Mouse (Mus musculus) midbrain, embryonic 11.5 days (tissue): ENCODE results near the gene Phf3. TPM values are rescaled to one million over a fixed set of nuclear protein-coding genes. Genes with fewer than 3 reads are reported as not detected.

Source experiments
- ATAC-seq: fragments of 200-750 bp; cut with Nextera tagmentation; 2 replicates; pipeline ENCODE4 v1.8.0; 2017; ENCODE audit warnings: moderate TSS enrichment, moderate library complexity; ENCODE audit not compliant: low FRiP score
- DNase-seq: peaks from one replicate; pipeline ENCODE4 v3.0.0; 2015; ENCODE audit warnings: low spot score; ENCODE audit errors: missing footprints
- H3K27ac ChIP-seq: fragments of 300-500 bp; sonication (generic); 2 replicates; pipeline ENCODE4 v1.5.1; 2014; ENCODE audit warnings: low read depth, low read length
- H3K27me3 ChIP-seq: fragments of 300-500 bp; sonication (generic); 2 replicates; pipeline ENCODE4 v1.6.1; 2014; ENCODE audit warnings: mild to moderate bottlenecking, low read length, moderate library complexity, mixed read lengths; ENCODE audit not compliant: control insufficient read depth, insufficient read depth
- H3K36me3 ChIP-seq: fragments of 300-500 bp; sonication (generic); 2 replicates; pipeline ENCODE4 v1.6.1; 2014; ENCODE audit warnings: mild to moderate bottlenecking, low read length, moderate library complexity, mixed read lengths; ENCODE audit not compliant: control insufficient read depth, insufficient read depth
- H3K4me1 ChIP-seq: fragments of 300-500 bp; sonication (generic); 2 replicates; pipeline ENCODE4 v1.6.1; 2014; ENCODE audit warnings: low read length; ENCODE audit not compliant: control insufficient read depth, insufficient read depth
- H3K4me2 ChIP-seq: fragments of 300-500 bp; sonication (generic); 2 replicates; pipeline ENCODE4 v1.6.1; 2014; ENCODE audit warnings: mild to moderate bottlenecking, moderate library complexity
- H3K4me3 ChIP-seq: fragments of 300-500 bp; sonication (generic); 2 replicates; pipeline ENCODE4 v1.5.1; 2014; ENCODE audit warnings: low read depth, low read length
- H3K9ac ChIP-seq: fragments of 300-500 bp; sonication (generic); 2 replicates; pipeline ENCODE4 v1.6.1; 2014; ENCODE audit warnings: low read length
- H3K9me3 ChIP-seq: fragments of 300-500 bp; sonication (generic); 2 replicates; pipeline ENCODE4 v1.6.1; 2016; ENCODE audit warnings: low read length; ENCODE audit not compliant: control insufficient read depth
- WGBS: fragments of 180-500 bp; shearing (Covaris S2); extraction: QIAGEN DNeasy Blood & Tissue Kit; methylation state at CpG from one replicate; pipeline ENCODE4 v1.1.7; 2014; 5-methylcytosine and 5-hydroxymethylcytosine counted together
- polyA plus RNA-seq: library from polyadenylated mRNA; unstranded; fragments of >200 nt; fragmentation: Nextera tagmentation; extraction: Ambion mirVana; gene quantifications from 2 replicates; pipeline ENCODE4 v1.2.1, GENCODE M21; 2014

The Phf3 gene
- polyA plus RNA-seq, 1 experiment from 2014 or later, result 37.8 TPM

DNA sequence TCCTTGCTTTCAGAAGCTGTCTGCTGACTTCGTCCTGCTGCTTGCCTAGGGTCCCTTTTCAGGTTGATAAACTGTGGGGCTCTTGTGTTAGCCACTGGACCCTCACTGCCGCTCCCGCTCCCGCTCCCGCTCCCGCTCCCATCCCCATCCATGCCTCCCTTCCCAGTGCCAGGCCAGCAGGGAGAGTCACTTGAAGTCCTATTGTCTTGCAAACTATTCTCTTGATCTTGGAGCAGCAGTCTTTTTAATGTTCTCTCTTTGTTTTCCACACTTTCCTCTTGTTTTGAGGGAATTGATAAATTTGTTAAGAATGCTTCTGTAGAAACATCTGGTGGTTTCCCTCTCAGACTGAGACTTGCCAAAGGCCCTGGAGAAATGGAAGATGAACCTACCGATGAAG lies 68.8 kb downstream of the Phf3 start:
- Histone ChIP-seq H3K4me2 (no peak overlapping the region), H3K27me3 (no peaks in the 10 kb centered on the region), H3K36me3 (peaks cover 25% of the 10 kb centered on the region), H3K9ac (no peak overlapping the region), H3K4me1 (no peaks in the 10 kb centered on the region), H3K4me3 (no peak overlapping the region), H3K9me3 (no peaks in the 10 kb centered on the region), H3K27ac (no peak overlapping the region)
- DNase-seq (no peak), ATAC-seq (no peak)
- 81% methylated on average over 7 of the region's 7 CpGs for whole genome bisulfite sequencing

DNA sequence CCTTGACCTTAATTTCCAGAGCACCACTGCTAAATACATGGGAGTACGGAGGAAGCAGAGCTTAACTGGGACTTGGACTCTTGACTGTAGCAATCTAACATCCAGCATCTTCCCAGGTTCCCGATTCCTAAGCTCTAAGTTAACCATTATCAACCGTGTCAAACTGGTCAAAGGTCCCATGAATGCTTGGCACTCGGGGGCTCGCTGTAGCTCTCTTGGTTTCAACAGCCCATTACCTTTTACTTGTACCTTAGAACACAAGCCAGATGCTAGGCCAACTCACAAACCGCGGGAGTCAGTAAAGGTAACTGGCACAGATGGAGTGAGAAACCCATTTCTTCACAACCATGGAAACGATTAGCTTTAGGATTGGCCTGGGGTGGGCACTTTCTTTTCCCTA lies 71.8 kb downstream of the Phf3 start:
- ATAC-seq, result no peak
- WGBS, result 93% methylated on average over 8 of the region's 8 CpGs
- peaks cover 19% of the 10 kb centered on the region for H3K36me3 ChIP-seq

DNA sequence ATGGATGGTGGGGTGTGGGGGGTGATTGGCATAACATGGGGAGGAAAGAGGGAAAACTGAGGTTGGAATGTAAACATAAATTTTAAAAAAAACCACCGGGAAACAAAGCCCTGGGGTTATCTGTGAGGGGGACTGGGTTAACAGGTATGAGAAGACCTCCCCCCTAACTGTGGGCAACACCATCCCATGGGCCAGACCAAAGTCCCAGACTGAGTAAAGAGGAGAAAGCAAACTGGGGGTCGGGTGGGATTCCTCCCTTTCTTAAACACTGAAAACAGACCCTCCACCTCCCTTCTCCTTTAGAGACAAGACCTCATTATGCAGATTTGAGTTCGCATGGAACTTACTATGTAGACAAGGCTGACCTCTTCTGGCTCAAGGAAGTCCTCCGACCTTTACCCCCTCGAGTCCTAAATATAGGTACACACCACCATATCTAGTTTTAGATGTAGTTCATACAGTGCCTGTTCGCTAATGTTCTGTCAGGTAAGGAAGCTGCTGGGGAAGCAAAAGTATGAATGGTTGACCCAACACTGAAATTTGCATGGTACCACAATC lies 74.4 kb downstream of the Phf3 start:
- H3K27me3 ChIP-seq, result no peaks in the 10 kb centered on the region
- peak; percentile 43; the same call in 1 of the 2 replicates for ATAC-seq
- no peak overlapping the region for H3K9ac ChIP-seq
- no peak overlapping the region for H3K4me3 ChIP-seq
- WGBS, result 75% methylated on average over 6 of the region's 6 CpGs
- H3K9me3 ChIP-seq, result no peaks in the 10 kb centered on the region
- no peak overlapping the region for H3K4me2 ChIP-seq
- H3K36me3 ChIP-seq, result peaks cover 4% of the 10 kb centered on the region; the same call in 1 of the 2 replicates
- no peaks in the 10 kb centered on the region for H3K4me1 ChIP-seq
- DNase-seq, result no peak
- H3K27ac ChIP-seq, result no peak overlapping the region

More for the DNA sequence above, 71.8 kb downstream of the Phf3 start:
- H3K4me1 ChIP-seq, result no peaks in the 10 kb centered on the region
- no peaks in the 10 kb centered on the region for H3K27me3 ChIP-seq
- H3K27ac ChIP-seq, result no peak overlapping the region
- H3K9me3 ChIP-seq, result no peaks in the 10 kb centered on the region
- H3K4me3 ChIP-seq, result no peak overlapping the region
- DNase-seq, result no peak
- H3K4me2 ChIP-seq, result no peak overlapping the region
- no peak overlapping the region for H3K9ac ChIP-seq

DNA sequence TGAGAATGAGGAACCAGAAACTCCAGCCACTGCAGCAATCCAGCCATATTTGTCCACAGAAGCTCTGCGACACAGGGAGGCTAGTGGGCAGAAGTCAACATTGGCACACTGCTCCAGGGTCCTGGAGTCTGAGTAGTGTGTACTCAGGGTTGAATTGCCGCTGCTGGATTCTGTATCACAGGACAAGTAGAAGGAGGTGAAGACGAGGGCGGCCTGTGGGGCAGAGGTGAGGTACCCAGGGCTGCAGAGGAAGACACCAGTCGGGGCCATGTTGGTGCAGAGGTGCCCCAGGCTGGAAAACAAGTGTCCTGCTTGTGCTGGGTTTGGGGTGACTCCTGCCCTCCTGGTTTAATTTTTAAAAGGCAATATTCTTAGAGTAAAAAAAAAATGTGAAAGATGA lies 79.1 kb downstream of the Phf3 start:
- no peak overlapping the region for H3K9ac ChIP-seq
- no peaks in the 10 kb centered on the region for H3K36me3 ChIP-seq
- DNase-seq (no peak), ATAC-seq (no peak)
- H3K4me3 ChIP-seq, result no peak overlapping the region
- no peaks in the 10 kb centered on the region for H3K27me3 ChIP-seq
- H3K9me3 ChIP-seq, result no peaks in the 10 kb centered on the region
- H3K4me2 ChIP-seq, result no peak overlapping the region
- H3K27ac ChIP-seq, result no peak overlapping the region
- WGBS, result 89% methylated on average over 5 of the region's 5 CpGs
- no peaks in the 10 kb centered on the region for H3K4me1 ChIP-seq

DNA sequence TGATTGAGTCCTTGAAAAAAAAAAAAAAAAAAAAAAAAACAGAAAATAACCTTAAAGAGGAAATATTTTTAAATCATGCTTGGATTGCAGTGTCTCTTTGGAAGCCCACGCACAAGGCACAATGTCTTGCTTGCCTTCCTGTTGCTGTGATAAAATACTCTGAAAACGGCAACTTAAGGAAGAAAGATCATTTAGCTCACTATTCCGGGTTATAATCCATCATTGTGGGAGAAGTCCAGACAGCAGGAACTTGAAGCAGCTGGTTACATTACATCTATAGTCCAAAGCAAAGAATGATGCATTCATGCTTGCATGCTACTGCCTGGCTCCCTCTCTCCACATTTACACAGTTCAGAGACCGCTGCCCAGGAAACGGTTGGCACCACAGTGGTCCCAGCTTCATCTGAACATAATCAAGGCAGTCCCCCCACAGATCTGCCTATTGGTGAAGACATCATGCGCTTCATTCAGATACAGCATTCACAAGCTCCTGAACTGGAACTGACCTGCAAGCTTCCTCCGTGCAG lies 80.3 kb downstream of the Phf3 start:
- Histone ChIP-seq H3K9me3 (no peaks in the 10 kb centered on the region), H3K4me3 (no peak overlapping the region), H3K4me1 (no peaks in the 10 kb centered on the region), H3K4me2 (no peak overlapping the region), H3K27me3 (no peaks in the 10 kb centered on the region), H3K36me3 (no peaks in the 10 kb centered on the region), H3K9ac (no peak overlapping the region), H3K27ac (no peak overlapping the region)
- 91% methylated on average over 7 of the region's 7 CpGs for WGBS
- no peak for DNase-seq
- no peak for ATAC-seq

DNA sequence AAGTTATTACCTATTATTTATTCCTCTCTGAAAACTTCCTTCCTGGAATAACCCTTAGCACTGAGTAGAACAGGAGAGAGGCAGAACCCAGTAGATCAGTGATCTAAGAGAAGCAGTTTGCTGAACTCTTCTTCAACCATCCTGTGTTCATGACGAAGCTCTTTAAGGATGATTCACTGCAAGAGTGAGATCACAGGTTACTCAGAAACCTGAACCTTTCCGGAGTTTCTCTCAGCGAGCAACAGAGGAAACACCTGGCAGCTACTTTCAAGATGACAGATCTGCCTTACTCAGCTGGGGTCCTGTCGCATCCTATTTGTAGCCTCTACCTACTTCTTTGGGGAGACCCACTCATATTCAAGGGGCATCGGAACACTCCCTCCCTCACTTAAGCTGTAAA lies 80.8 kb downstream of the Phf3 start:
- WGBS, result 84% methylated on average over 5 of the region's 5 CpGs
- Histone ChIP-seq H3K4me3 (no peak overlapping the region), H3K4me1 (no peaks in the 10 kb centered on the region), H3K4me2 (no peak overlapping the region), H3K27ac (no peak overlapping the region), H3K9me3 (no peaks in the 10 kb centered on the region), H3K9ac (no peak overlapping the region), H3K36me3 (no peaks in the 10 kb centered on the region), H3K27me3 (no peaks in the 10 kb centered on the region)
- ATAC-seq (no peak), DNase-seq (no peak)

DNA sequence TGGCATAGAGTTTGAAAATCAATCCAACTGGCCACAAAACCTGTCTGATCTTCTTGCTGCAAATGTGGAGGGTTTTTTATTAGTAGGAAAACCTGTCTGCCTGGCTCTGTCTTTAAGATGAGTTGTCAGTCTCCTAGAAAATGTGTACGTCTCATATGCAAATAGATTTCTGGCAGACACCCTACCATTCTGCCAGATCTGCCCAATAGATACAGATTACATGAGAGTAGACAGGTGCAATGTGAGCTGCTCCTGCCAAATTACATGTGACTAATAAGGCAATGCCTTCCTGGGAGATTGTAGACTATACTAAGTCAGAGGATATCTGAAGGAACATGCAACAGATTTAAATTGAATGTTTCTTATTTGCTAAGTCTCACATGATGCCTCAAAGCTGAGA lies 83.5 kb downstream of the Phf3 start:
- H3K4me1 ChIP-seq, result no peaks in the 10 kb centered on the region
- 87% methylated on average over 1 of the region's 1 CpGs for WGBS
- no peaks in the 10 kb centered on the region for H3K9me3 ChIP-seq
- ATAC-seq (no peak), DNase-seq (no peak)
- no peak overlapping the region for H3K9ac ChIP-seq
- H3K27me3 ChIP-seq, result no peaks in the 10 kb centered on the region
- H3K36me3 ChIP-seq, result no peaks in the 10 kb centered on the region
- no peak overlapping the region for H3K27ac ChIP-seq
- H3K4me3 ChIP-seq, result no peak overlapping the region
- H3K4me2 ChIP-seq, result no peak overlapping the region

DNA sequence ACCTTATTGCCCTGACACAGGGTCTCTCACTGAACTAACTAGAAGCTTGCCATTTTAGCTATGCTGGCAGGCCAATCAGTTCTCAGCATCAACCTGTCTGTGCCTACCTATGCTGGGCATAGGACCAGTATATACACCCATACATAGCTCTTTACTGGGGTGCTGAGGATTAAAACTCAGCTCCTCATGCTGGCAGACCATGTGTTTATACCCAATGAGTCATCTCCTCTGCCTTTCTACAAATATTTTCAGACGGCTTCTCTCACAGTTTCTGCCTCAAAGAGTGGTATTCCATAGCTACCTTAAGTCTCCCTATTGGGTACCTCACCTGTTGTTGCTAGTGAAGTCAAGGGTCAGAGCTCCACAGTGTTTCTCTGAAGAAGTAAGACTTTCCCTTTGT lies 84.0 kb downstream of the Phf3 start:
- no peak overlapping the region for H3K4me2 ChIP-seq
- no peaks in the 10 kb centered on the region for H3K4me1 ChIP-seq
- H3K36me3 ChIP-seq, result no peaks in the 10 kb centered on the region
- H3K9me3 ChIP-seq, result no peaks in the 10 kb centered on the region
- no peaks in the 10 kb centered on the region for H3K27me3 ChIP-seq
- H3K4me3 ChIP-seq, result no peak overlapping the region
- DNase-seq (no peak), ATAC-seq (no peak)
- 90% methylated on average over 1 of the region's 1 CpGs for WGBS
- no peak overlapping the region for H3K9ac ChIP-seq
- H3K27ac ChIP-seq, result no peak overlapping the region

DNA sequence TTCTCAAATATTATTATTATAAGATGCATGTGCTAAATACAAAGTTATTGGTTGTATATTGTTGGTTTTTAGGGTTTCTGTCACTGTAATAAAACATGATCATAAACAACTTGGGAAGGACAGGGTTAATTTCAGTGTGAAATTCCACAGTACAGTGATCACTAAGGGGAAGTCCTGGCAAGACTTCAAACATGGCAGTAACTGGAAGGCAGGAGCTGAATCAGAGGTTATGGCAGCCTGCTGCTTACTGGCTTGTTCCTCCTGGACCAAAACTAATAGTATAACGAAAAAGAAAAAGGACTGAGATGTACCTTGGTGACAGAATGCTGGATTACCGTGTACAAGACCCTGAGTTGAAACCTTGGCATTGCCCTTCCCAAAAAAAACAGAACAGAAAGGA lies 84.7 kb downstream of the Phf3 start:
- Histone ChIP-seq H3K27me3 (no peaks in the 10 kb centered on the region), H3K4me3 (no peak overlapping the region), H3K4me2 (no peak overlapping the region), H3K9ac (no peak overlapping the region), H3K36me3 (no peaks in the 10 kb centered on the region), H3K27ac (no peak overlapping the region), H3K9me3 (no peaks in the 10 kb centered on the region), H3K4me1 (no peaks in the 10 kb centered on the region)
- ATAC-seq, result no peak
- no peak for DNase-seq
- whole genome bisulfite sequencing, result 76% methylated on average over 2 of the region's 2 CpGs
